Mouse (Mus musculus) gastrocnemius, adult 2 months (tissue): ENCODE data around the gene Ccnl1. TPM values are rescaled to one million over a fixed set of nuclear protein-coding genes. Genes with fewer than 3 reads are reported as not detected.

ENCODE experiments used
- DNase-seq: peaks from one replicate; pipeline ENCODE4 v3.0.0; 2022
- H3K27ac ChIP-seq: fragments of 200-600 bp; 2 replicates; pipeline ENCODE4 v1.8.1; 2022; ENCODE audit warnings: mild to moderate bottlenecking
- H3K4me3 ChIP-seq: fragments of 200-600 bp; 2 replicates; pipeline ENCODE4 v1.8.1; 2022; ENCODE audit warnings: mild to moderate bottlenecking, moderate library complexity
- CTCF ChIP-seq: fragments of 200-600 bp; IDR thresholded peaks from 2 replicates; pipeline ENCODE4 v1.8.1; 2022; ENCODE audit warnings: antibody characterized with exemption, mild to moderate bottlenecking, moderate library complexity
- intact Hi-C: fragments of 180-260 bp; cut with DNase I; formaldehyde crosslinking; loops from one replicate; pipeline ENCODE4 v1.15.1; 2025
- long read RNA-seq, 2 experiments: library from polyadenylated mRNA; stranded (forward); transcript quantifications; one replicate each; pipeline ENCODE4 v2.0.0; 2021
- total RNA-seq, 2 experiments: library from RNA; stranded (reverse); gene quantifications; 2 replicates each; pipeline ENCODE4 v1.2.3; 2021

Ccnl1 gene
- 10 to 100 TPM; 15.5 to 19.0 TPM for total RNA-seq
- long read RNA-seq, experiment 1, partial matches to known transcripts: 0 of 15 reads
- long read RNA-seq, experiment 1, other reads (novel, unspliced or antisense): 7 of 15 reads
- long read RNA-seq, experiment 2, partial matches to known transcripts: 0 of 9 reads
- long read RNA-seq, experiment 2, other reads (novel, unspliced or antisense): 3 of 9 reads

DNA sequence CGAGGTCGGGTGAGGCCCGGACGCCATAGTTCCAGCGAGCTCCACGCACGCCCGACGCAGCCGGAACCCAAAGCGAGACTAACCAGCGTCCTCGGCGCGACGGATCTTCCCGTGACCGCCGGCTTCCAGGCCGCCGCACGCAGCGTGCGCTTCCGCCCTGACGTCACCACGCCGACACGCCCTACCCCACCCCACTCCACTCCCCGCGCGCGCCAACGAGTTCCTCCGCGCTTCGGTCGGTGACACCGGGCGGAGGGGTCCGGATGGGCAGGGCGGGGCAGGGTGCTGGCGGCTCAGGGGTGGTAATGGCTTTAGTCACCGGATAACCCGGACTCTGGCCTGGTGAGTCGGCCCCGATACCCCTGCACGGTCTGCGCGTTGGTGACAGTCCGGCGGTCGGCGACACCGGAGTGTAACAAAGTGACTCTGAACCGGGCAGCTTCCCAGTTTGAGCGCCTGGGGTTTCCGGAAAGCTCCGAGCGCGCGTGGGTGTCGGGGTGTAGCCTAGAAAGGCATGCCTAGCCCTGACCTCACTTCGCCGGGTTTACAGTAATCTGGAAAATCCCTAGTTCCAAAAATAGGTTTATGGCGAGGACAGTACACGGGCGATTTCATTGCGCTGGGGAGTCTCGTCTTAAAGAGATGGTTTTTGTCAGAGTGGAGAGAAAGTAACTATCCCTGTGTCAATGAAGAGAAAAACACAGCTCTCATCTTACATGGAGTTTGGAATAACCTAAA is at the start of gene Ccnl1:
Gene Ccnl1, minus strand, starts transcription at position 148 of the 738 bp plus-strand sequence.
- intact Hi-C loops: loop anchor here (1.0 kb wide), 1 partner anchor 16 kb away; no protein-coding TSS in a partner anchor
- peak; percentile 99 for DNase-seq
- TF ChIP-seq CTCF: no peak
- Histone ChIP-seq H3K27ac (peak within 1 kb of the TSS; percentile 100), H3K4me3 (peak within 1 kb of the TSS; percentile 94)

DNA sequence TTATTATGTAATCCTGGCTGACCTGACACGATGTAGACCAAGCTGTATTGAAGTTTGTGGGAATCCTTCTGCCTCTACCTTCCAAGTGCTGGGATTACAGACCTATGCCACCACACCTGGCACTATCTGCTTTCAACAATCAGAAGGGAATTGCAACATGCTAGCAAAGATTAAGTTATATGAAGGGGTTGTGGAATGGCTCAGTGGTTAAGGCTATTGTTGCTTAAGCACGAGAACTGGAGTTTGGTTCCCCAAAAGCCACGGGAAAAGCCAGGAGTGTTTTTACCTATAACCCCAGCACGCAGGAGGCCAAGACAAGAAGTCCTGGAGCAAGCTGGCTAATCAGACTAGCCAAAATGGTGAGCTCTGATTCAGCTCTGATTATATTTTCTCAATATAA is 46.9 kb upstream of the Ccnl1 start:
- DNase-seq: no peak
- Histone ChIP-seq H3K4me3 (no peak overlapping the region), H3K27ac (no peak overlapping the region)
- no peak for TF ChIP-seq CTCF
- intact Hi-C loops: loop anchor here (5.0 kb wide), 1 partner anchor 232 kb away; no protein-coding TSS in a partner anchor

DNA sequence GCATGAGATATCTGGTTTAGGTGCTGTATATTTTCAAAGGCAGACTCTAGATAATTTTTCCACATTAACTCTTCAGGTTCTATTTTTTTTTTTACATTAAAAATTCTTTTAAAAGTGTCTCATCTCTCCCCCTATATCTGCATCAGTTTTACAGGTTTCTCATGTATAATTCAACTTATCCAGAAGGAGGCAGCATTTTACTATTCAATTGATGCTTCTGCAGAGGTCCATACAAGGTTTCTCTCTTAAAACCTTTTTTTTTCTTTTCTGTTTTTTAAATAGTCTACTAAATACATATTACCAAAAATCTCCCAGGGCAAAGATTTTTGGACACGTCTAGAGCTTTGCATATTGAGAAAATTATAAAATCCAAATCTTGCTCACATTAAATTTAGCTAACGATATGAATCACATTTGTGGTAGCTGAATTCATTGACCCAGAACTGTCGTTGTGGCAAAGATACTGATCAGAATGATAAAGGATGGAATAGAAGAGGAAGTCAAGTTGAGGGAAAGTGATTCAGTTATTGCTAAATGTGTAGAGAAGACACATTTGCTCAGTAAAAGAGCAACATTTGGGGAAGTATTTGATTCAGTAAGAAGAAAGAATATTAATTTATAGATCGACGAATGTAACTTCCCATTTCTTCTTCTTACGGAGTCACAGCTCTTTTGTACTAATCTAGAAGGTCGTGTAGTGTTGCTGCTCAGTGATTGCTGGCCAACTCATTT is 46.3 kb upstream of the Ccnl1 start:
- intact Hi-C loops: no loop called here
- peak; percentile 52 for TF ChIP-seq CTCF
- Histone ChIP-seq H3K27ac (no peak overlapping the region), H3K4me3 (no peak overlapping the region)
- DNase-seq: no peak

DNA sequence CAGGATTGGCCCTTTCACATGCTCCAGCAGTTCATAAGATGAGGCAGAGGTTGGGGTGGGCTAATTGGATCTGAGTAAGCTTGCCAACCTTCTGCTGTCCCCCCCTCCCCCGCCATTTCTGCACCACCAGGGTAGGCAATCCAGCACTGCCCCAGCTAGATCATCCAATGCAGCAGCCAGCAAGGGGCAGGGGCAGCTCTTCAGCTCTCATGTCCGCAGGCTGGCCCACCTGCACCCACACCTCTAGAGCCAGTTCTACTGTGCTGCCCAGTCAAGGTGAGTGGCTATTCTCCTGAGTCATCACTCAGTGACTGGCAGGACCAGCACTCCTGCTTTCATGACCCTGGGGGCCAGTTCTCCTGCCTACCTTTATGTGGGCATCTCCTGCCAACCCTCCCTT is 42.4 kb upstream of the Ccnl1 start:
- no peak overlapping the region for H3K4me3 ChIP-seq
- no peak overlapping the region for H3K27ac ChIP-seq
- DNase-seq: no peak
- intact Hi-C loops: no loop called here
- no peak for TF ChIP-seq CTCF

DNA sequence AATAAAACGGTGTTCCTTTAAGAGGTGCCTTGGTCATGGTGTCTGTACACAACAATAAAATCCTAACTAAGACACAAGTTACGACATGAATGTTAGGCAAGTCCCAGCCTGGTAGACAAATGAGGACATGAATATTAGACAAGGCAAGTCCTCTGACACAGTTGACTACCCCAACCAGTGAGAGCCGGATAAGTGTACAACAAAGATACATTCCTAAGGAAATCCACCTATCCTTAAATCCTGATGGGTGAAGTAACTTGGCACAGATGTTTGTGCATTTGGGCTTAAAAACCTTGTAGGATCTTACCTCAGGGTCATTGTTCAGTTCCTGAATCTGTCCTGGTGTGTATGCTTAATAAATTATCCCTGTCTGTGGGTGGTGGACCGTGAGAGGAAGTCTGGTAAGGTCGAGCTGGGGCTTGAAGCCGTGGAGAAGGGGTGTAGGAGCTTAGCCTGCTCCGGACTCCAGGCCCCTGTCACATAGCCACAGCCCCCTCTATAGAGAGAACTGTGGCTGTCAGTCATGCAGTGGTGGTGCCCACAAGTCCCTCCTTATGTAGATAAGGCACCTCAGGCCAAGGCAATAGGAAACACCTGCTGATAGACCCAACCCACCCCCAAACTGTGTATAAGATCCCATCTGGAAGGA is 39.4 kb upstream of the Ccnl1 start:
- DNase-seq: no peak
- H3K4me3 ChIP-seq: no peak overlapping the region
- no peak overlapping the region for H3K27ac ChIP-seq
- TF ChIP-seq CTCF: no peak
- intact Hi-C loops: no loop called here

DNA sequence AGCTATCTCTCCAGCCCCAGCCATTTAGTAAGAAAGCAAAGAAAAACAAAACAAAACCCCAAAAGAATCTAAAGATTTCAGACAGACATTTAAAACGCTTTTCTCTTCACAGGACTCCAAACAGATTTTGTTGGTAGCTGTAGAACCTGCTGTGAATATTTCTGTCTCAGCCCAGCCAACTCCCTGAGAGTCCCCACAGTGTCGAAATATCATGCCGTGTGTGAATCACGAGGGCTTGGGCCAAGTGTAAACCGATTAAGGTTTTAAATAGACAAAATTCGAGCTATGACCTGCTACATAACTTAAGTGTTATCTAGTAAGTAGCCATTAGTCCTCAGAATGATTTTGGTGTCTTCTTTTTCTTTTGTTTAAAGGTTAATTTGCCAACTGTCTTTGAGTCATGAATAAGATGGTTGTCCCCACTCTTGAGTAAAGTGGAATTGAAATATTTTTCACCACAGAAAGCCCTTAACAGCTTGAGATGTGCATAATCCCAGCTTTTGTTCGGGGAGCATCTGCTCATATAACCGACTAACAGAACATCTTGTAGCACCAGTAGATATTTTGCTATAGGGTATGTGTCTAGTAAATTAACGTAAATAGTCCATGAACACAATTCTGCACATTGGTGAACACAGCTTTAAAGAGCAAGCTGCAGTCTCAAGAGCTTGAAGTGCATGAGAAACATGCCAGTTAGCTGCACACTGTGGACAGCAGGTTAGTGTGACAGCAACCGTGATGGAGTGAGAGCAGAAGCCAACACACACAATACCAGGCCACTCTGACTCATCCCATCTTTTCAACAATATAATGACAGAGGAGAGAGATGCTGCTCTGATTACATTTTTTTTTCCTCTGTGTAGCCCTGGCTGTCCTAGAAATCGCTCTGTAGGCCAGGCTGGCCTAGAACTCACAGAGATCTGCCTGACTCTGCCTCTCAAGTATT is 34.6 kb upstream of the Ccnl1 start:
- TF ChIP-seq CTCF: no peak
- no peak for DNase-seq
- intact Hi-C loops: loop anchor here (5.0 kb wide), 2 partner anchors 40 to 55 kb away; no protein-coding TSS in a partner anchor
- no peak overlapping the region; the same call in 1 of the 2 replicates for H3K27ac ChIP-seq
- H3K4me3 ChIP-seq: no peak overlapping the region

DNA sequence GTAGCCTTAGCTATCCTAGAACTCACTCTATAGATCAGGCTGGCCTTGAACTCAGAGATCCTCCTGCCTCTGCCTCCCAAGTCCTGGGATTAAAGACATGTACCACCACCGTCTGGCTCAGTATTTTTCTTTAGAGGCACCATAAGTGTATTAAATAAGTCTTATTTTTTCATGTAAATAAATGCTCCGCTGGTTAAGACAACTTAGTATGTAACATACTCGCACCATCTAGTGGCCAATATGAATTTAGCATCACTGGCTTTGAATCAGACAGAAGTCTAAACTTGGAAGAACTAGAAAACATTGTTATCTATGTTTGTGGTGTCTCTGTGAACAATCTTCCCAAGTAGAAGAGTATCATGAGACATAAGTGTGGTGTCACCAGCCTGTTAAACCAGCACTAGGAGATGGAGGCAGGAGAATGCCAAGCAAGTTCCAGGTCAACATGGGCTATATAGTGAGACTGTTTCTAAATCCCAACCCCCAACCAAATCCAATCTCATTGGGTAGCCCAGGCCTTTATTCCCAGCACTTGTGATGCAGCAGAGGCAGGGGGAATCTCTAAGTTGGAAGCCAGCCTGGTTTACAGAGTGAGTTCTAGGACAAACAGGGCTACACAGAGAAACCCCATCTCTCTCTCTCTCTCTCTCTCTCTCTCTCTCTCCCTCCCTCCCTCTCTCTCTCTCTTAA is 33.1 kb upstream of the Ccnl1 start:
- intact Hi-C loops: loop anchor here (5.0 kb wide), 2 partner anchors 39 to 54 kb away; no protein-coding TSS in a partner anchor
- DNase-seq: no peak
- Histone ChIP-seq H3K27ac (peak overlapping the region; percentile 59), H3K4me3 (peak overlapping the region; percentile 49)
- peak; percentile 86 for TF ChIP-seq CTCF

DNA sequence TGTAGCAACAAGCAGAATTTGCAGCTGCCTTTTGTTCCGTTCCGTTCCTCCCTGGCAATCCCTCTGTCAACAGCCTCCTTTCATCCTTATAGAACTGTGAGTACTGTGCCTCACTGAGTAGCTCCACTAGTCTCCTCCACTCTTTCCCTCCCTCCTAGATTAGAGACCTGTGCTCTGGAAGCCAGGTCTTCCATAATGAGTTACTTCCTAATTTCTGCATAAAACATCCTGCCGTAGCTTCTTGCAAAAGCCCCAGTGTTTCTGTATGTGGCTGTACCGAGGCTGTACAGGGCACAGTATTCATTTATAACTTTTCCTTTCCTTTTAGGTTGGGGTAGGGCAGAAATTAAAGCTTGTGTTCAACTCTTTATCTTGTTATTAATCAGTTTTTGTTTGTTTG is 32.5 kb upstream of the Ccnl1 start:
- DNase-seq: no peak
- intact Hi-C loops: loop anchor here (5.0 kb wide), 2 partner anchors 38 to 53 kb away; no protein-coding TSS in a partner anchor
- Histone ChIP-seq H3K4me3 (peak overlapping the region; percentile 49), H3K27ac (no peak overlapping the region; the same call in 1 of the 2 replicates)
- no peak for TF ChIP-seq CTCF

DNA sequence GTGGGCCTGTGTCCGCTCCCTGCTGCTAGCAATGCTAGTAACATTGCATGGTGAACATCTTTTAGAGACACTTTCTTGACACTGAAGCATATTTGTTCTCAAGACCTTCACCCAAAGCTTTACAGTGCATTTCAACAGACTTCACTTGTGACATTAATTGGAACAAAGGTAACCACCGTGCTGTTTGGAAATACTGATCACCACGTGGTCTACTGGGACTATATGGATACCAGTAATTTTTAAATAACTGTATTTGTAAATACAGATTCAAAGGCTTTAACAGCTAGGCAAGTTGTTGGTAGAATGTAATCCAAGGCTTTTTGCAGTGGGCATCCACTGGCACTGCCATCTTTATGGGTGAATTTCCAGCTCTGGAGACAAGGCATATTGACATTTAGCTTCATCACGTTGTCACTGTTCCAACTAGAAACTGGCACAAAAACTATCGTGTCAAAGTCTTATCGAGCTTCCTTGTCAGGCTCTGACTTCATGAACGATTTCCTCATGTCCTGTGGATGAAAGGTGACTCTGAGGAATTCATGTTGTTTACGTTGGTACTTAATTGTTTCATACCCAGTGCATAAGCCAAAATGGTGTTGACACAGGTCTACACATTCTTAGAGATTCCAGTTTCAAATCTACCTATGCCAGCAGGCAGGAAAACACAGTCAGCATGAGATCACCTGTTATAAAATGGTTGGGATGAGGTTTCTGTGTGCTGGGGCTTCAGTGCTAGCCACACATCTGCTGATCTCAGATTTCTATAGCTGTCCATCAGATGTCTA is 30.9 kb upstream of the Ccnl1 start:
- intact Hi-C loops: no loop called here
- no peak overlapping the region for H3K27ac ChIP-seq
- no peak overlapping the region for H3K4me3 ChIP-seq
- TF ChIP-seq CTCF: no peak
- no peak for DNase-seq

DNA sequence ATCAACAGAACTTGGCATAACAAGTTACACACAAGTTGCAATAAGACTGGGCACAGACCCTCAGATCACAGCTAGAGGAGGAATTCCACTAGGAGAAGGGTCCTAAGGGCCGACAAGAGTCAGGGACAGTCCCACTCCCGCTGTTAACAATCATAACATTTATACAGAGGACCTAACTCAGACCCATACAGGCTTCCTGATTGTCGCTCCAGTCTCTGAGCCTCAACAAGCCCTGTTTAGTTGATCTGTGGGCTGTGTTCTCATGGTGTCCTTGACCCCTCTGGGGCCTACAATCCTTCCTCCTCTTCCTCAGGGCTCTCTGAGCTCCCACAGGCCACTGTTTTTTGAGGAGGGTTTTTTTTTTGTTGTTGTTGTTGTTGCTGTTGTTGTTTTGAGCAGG is 18.2 kb upstream of the Ccnl1 start:
- peak overlapping the region; percentile 96 for H3K27ac ChIP-seq
- intact Hi-C loops: no loop called here
- TF ChIP-seq CTCF: no peak
- no peak for DNase-seq
- no peak overlapping the region for H3K4me3 ChIP-seq
